ENCODE assay signal across 8 mouse cellular contexts in the genomic region with DNA sequence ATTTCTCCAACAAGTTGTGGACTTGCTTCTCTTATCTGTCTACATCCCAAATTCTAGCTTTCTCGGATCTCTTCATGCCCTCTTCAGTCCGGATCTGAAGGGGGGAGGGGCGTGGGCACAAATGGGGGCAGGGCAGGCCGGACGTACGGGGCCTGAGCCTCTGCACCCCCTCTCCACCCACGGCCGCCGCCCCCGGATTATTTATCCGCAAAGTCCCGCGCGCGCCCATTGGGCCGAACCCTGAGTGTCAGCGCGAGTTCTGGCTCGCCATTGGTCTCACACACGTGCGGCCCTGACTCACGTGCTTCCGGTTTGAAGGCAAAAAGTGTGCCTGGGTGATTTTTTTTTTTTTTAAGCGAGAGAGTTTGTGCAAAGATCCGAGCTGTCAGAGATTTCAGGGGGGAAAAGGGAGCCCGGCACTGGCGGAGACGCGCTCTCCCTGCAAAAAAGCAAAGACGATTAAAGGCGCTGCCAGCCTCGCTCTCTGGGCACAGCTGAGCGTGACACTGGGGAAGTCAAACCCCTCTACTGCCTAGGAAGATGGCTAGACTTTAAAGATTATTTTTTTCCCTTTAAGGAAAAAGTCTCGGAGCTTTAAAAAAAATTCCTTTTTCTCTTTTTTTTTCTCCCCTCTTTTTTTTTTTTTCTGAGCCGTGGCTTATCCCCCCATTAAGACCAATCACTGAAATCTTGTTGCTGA. TPM values are rescaled to one million over a fixed set of nuclear protein-coding genes. Genes with fewer than 3 reads are reported as not detected.
DNase-seq lines count a peak whose midpoint lies in the region; ATAC-seq and TF ChIP-seq lines count a peak whose summit lies in the region.

Gene En1 (plus strand): TSS at position 388 of the 700 bp plus-strand sequence.

- peaks cover 5% of the 10 kb centered on the region; the same call in 1 of the 2 replicates for H3K4me1 ChIP-seq in lung, postnatal 0 days (ENCODE audit: insufficient read depth, low read depth, low read length)
- H3K4me1 ChIP-seq in liver, embryonic 11.5 days (replicated peaks; ENCODE audit: control insufficient read depth, insufficient read depth, low read length), result no peaks in the 10 kb centered on the region
- peaks cover 14% of the 10 kb centered on the region for H3K4me1 ChIP-seq in stomach, embryonic 16.5 days (ENCODE audit: control insufficient read depth, insufficient read depth, low read length)

- TF ChIP-seq CTCF in lung, postnatal 0 days (IDR thresholded peaks at IDR 0.05), result no peak

- TF ChIP-seq EP300 in lung, postnatal 0 days (IDR thresholded peaks at IDR 0.05), result no peak

- no peak; the same call in 1 of the 2 replicates for ATAC-seq in lung, postnatal 0 days
- ATAC-seq in liver, embryonic 11.5 days (replicated peaks; ENCODE audit: low FRiP score), result 0 out of 2 replicates have a peak, but pooled peaks have one; percentile 37
- ATAC-seq in stomach, embryonic 16.5 days (ENCODE audit: insufficient read depth, low FRiP score), result no peak

- H3K9me3 ChIP-seq in lung, postnatal 0 days (ENCODE audit: low read length), result no peaks in the 10 kb centered on the region
- H3K9me3 ChIP-seq in liver, embryonic 11.5 days (ENCODE audit: control insufficient read depth, low read length), result no peaks in the 10 kb centered on the region
- H3K9me3 ChIP-seq in stomach, embryonic 16.5 days (replicated peaks; ENCODE audit: control insufficient read depth, low read length), result no peaks in the 10 kb centered on the region

- H3K36me3 ChIP-seq in lung, postnatal 0 days (ENCODE audit: insufficient read depth, low read length), result no peaks in the 10 kb centered on the region
- no peaks in the 10 kb centered on the region for H3K36me3 ChIP-seq in liver, embryonic 11.5 days (ENCODE audit: control insufficient read depth, insufficient read depth, low read length)
- no peaks in the 10 kb centered on the region for H3K36me3 ChIP-seq in stomach, embryonic 16.5 days (ENCODE audit: control insufficient read depth, insufficient read depth, low read length)

- 1% methylated on average over 35 of the region's 35 CpGs for WGBS in lung, postnatal 0 days
- 2% methylated on average over 35 of the region's 35 CpGs for WGBS in liver, embryonic 11.5 days
- under 1% methylated on average over 35 of the region's 35 CpGs for WGBS in stomach, embryonic 16.5 days

- H3K27ac ChIP-seq in lung, postnatal 0 days (ENCODE audit: low read length), result no peak within 1 kb of the TSS
- H3K27ac ChIP-seq in liver, embryonic 11.5 days (ENCODE audit: low read depth, low read length), result no peak within 1 kb of the TSS
- no peak within 1 kb of the TSS for H3K27ac ChIP-seq in stomach, embryonic 16.5 days (ENCODE audit: low read length)

- DNase-seq in lung, postnatal 0 days (ENCODE audit: low spot score), result no peak
- no peak for DNase-seq in lung, postnatal 25 days (ENCODE audit: low spot score)
- DNase-seq in cerebellum, postnatal 14 days, result peak; percentile 85 to 87
- DNase-seq in gastrocnemius, postnatal 36 days, result peak; percentile 70 to 77
- no peak for DNase-seq in liver, embryonic 11.5 days (ENCODE audit: low spot score)
- DNase-seq in spleen, adult 12 weeks (ENCODE audit: low spot score), result no peak
- no peak for DNase-seq in thymus, postnatal 25 days

- H3K4me3 ChIP-seq in lung, postnatal 0 days (ENCODE audit: low read depth, low read length), result peak within 1 kb of the TSS; percentile 45
- H3K4me3 ChIP-seq in liver, embryonic 11.5 days (ENCODE audit: low read depth, low read length), result peak within 1 kb of the TSS; percentile 34
- H3K4me3 ChIP-seq in stomach, embryonic 16.5 days (replicated peaks; ENCODE audit: low read length), result peak within 1 kb of the TSS; percentile 51

- intact Hi-C loops in gastrocnemius, postnatal 36 days (cut with DNase I), result no loop called here

- H3K27me3 ChIP-seq in lung, postnatal 0 days (replicated peaks; ENCODE audit: insufficient read depth, low read length), result peaks cover 70% of the 10 kb centered on the region
- H3K27me3 ChIP-seq in liver, embryonic 11.5 days (replicated peaks; ENCODE audit: control insufficient read depth, insufficient read depth, low read length), result peaks cover 100% of the 10 kb centered on the region
- peaks cover 97% of the 10 kb centered on the region for H3K27me3 ChIP-seq in stomach, embryonic 16.5 days (ENCODE audit: control insufficient read depth, insufficient read depth, low read length)

- H3K4me2 ChIP-seq in lung, postnatal 0 days (replicated peaks; ENCODE audit: low read depth, low read length), result peak within 1 kb of the TSS; percentile 69
- H3K4me2 ChIP-seq in liver, embryonic 11.5 days, result peak within 1 kb of the TSS; percentile 70
- peak within 1 kb of the TSS; percentile 69 for H3K4me2 ChIP-seq in stomach, embryonic 16.5 days (ENCODE audit: low read depth, low read length)

- no peak within 1 kb of the TSS for H3K9ac ChIP-seq in lung, postnatal 0 days (replicated peaks; ENCODE audit: low read depth)
- H3K9ac ChIP-seq in liver, embryonic 11.5 days (ENCODE audit: low read depth, low read length), result no peak within 1 kb of the TSS
- peak within 1 kb of the TSS; percentile 40 for H3K9ac ChIP-seq in stomach, embryonic 16.5 days (ENCODE audit: low read length)

RNA-seq across cellular contexts. Expression of gene En1, which starts in this region (rescaled TPM):
- not detected in 2 replicates for polyA plus RNA-seq in lung, postnatal 0 days (2015; fragmentation: Nextera tagmentation; extraction: Ambion mirVana)
- total RNA-seq in gastrocnemius, postnatal 36 days (2021), result 1 to 10 TPM; 6.8 to 7.4 TPM
- 0.57 and 1.1 TPM in 2 replicates for polyA plus RNA-seq in liver, embryonic 11.5 days (2014; fragmentation: Nextera tagmentation; extraction: Ambion mirVana)
- 0.09 TPM in 1 of 2 replicates, not detected in the other for polyA plus RNA-seq in stomach, embryonic 16.5 days (2015; fragmentation: Nextera tagmentation; extraction: Ambion mirVana)

Comparison
In these comparisons a context has a peak if more than half of its experiments do, and no peak if none do; other contexts are left out.
1. DNase-seq: peak in cerebellum, postnatal 14 days (2 of 2) and gastrocnemius, postnatal 36 days (2 of 2); none in lung, postnatal 0 days (single experiment), lung, postnatal 25 days (single experiment), liver, embryonic 11.5 days (single experiment), spleen, adult 12 weeks (single experiment) and thymus, postnatal 25 days (single experiment).
2. Peak in every context shown above with its lines, with median percentiles within 50 percentile points of each other: H3K4me2 ChIP-seq and H3K4me3 ChIP-seq.